18 mouse cellular contexts compared by ENCODE assay signal in the genomic region with DNA sequence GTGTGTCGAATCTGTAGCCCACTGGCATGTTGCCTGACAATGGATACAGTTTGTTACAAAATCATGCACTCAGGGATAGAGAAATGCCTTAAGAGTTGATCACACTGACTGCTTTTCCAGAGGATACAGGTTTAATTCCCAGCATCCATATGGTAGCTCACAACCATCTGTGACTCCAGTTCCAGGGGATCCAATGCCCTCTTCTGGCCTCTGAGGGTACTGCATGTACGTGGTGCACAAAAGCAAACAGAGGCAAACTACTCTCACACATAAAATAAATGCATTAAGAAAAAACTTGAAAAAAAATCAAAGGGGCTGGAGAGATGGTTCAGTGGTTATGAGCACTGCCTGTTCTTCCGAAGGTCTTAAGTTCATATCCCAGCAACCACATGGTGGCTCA. TPM values are rescaled to one million over a fixed set of nuclear protein-coding genes. Genes with fewer than 3 reads are reported as not detected.
DNase-seq lines count a peak whose midpoint lies in the region; TF ChIP-seq lines count a peak whose summit lies in the region.
"Had no signal": no experiment of that assay in that cellular context is flagged by ENCODE, and none has a peak within 500 bp of the region (broad histone marks: within the 10 kb centered on the region; RNA-seq: fewer than 3 reads in every experiment).

No protein-coding gene starts in this region.

- H3K79me2 ChIP-seq in MEL (ENCODE audit: control insufficient read depth, insufficient read depth, low read length, poor library complexity) = no peaks in the 10 kb centered on the region

- no peak overlapping the region for H3K27ac ChIP-seq in left cerebral cortex, adult 2 months
- no peak overlapping the region for H3K27ac ChIP-seq in MEL (ENCODE audit: control insufficient read depth, low read depth, low read length)
- H3K27ac ChIP-seq: forebrain, embryonic 13.5 days; neural tube, embryonic 13.5 days had no signal

- peak; percentile 18 for TF ChIP-seq CTCF in left cerebral cortex, adult 2 months (IDR thresholded peaks at IDR 0.05)
- peak in 2 of 3 experiments; percentile 8 to 37; a peak in 2 of 6 replicates for TF ChIP-seq CTCF in MEL (IDR thresholded peaks at IDR 0.05 in 2 of 3, conservative IDR thresholded peaks at IDR 0.05 in 1 of 3; ENCODE audit: control insufficient read depth in 1 of 3, insufficient read depth in 1 of 3, low read depth in 2 of 3, low read length in 3 of 3, poor library complexity in 1 of 3, severe bottlenecking in 1 of 3)

- no peak overlapping the region for H3K9ac ChIP-seq in MEL (ENCODE audit: control insufficient read depth, low read depth, low read length, poor library complexity, severe bottlenecking)
- H3K9ac ChIP-seq: forebrain, embryonic 13.5 days; heart, embryonic 12.5 days; neural tube, embryonic 13.5 days had no signal

- intact Hi-C loops in left cerebral cortex, adult 2 months (cut with DNase I) = loop anchor here (10.0 kb wide), 1 partner anchor 188 kb away; no protein-coding TSS in a partner anchor
- intact Hi-C loops in left cerebral cortex, postnatal 4 days (cut with DNase I) = no loop called here

- no peak for TF ChIP-seq EP300 in MEL (IDR thresholded peaks at IDR 0.05; ENCODE audit: low read depth in 1 of 2, low read length in 2 of 2)

- TF ChIP-seq RAD21 in MEL (IDR thresholded peaks at IDR 0.05; ENCODE audit: low read depth, low read length) = no peak; the same call in 1 of the 2 replicates

- no peak for TF ChIP-seq POLR2A in MEL (IDR thresholded peaks at IDR 0.05; ENCODE audit: control insufficient read depth in 1 of 2, insufficient read depth in 1 of 2, low read depth in 1 of 2, low read length in 2 of 2, poor library complexity in 1 of 2)

- no peaks in the 10 kb centered on the region for H3K9me3 ChIP-seq in MEL (replicated peaks; ENCODE audit: insufficient read depth, low read length)

- H3K4me3 ChIP-seq in left cerebral cortex, adult 2 months = no peak overlapping the region
- H3K4me3 ChIP-seq in MEL (ENCODE audit: control insufficient read depth in 1 of 2, insufficient read depth in 1 of 2, low read depth in 2 of 2, low read length in 2 of 2) = no peak overlapping the region
- H3K4me3 ChIP-seq: forebrain, embryonic 13.5 days; heart, embryonic 12.5 days; neural tube, embryonic 13.5 days had no signal

- H3K36me3 ChIP-seq in MEL (ENCODE audit: control insufficient read depth in 1 of 2, insufficient read depth in 2 of 2, low read length in 2 of 2) = no peaks in the 10 kb centered on the region
- H3K36me3 ChIP-seq: heart, embryonic 12.5 days; neural tube, embryonic 13.5 days had no signal

- DNase-seq in cerebellum, adult 9-11 months = peak; percentile 45
- no peak for DNase-seq in cerebellum, adult 8-10 months
- no peak for DNase-seq in left cerebral cortex, adult 2 months (ENCODE audit: extremely low spot score in 1 of 2, low spot score in 2 of 2)
- no peak for DNase-seq in left cerebral cortex, adult 8-10 months (ENCODE audit: low spot score in 2 of 2)
- DNase-seq in 3T3-L1 (ENCODE audit: low read depth, low spot score) = peak; percentile 13
- peak; percentile 3 for DNase-seq in MEL (ENCODE audit: low read depth, low spot score)
- DNase-seq in embryo, embryonic 10 days (ENCODE audit: low spot score) = no peak
- no peak for DNase-seq in left cerebral cortex, postnatal 4 days
- DNase-seq: adrenal gland, adult 8-10 months; gastrocnemius, postnatal 36 days; kidney, adult 11 months had no signal

- no peaks in the 10 kb centered on the region for H3K27me3 ChIP-seq in MEL (ENCODE audit: control insufficient read depth in 1 of 2, insufficient read depth in 2 of 2, low read length in 2 of 2)
- H3K27me3 ChIP-seq: Patski had no signal

- H3K4me1 ChIP-seq in MEL (ENCODE audit: control insufficient read depth in 1 of 2, insufficient read depth in 2 of 2, low read length in 2 of 2) = no peaks in the 10 kb centered on the region
- H3K4me1 ChIP-seq: heart, embryonic 12.5 days had no signal

TF ChIP-seq in MEL, 35 proteins besides CTCF, POLR2A, EP300 and RAD21:
- no peak for TF ChIP-seq MYC (IDR thresholded peaks at IDR 0.05; ENCODE audit: low read depth, low read length)
- no peak for TF ChIP-seq ZC3H11A (IDR thresholded peaks at IDR 0.05; ENCODE audit: low read depth, low read length)
- TF ChIP-seq E2F4 (IDR thresholded peaks at IDR 0.05; ENCODE audit: borderline replicate concordance, low read depth, low read length) = no peak
- no peak for TF ChIP-seq MAX (IDR thresholded peaks at IDR 0.05; ENCODE audit: low read length)
- TF ChIP-seq USF2 (IDR thresholded peaks at IDR 0.05; ENCODE audit: borderline replicate concordance in 1 of 2, insufficient read depth in 1 of 2, low read depth in 1 of 2, low read length in 2 of 2) = no peak
- TF ChIP-seq MAZ (IDR thresholded peaks at IDR 0.05; ENCODE audit: low read depth, low read length) = no peak
- TF ChIP-seq TCF12 (IDR thresholded peaks at IDR 0.05; ENCODE audit: low read depth, low read length) = no peak
- TF ChIP-seq RCOR1 (IDR thresholded peaks at IDR 0.05; ENCODE audit: low read depth, low read length) = no peak
- TF ChIP-seq MXI1 (IDR thresholded peaks at IDR 0.05; ENCODE audit: low read depth, low read length) = no peak
- TF ChIP-seq TAL1 (IDR thresholded peaks at IDR 0.05; ENCODE audit: low read length) = no peak
- no peak for TF ChIP-seq ELF1 (IDR thresholded peaks at IDR 0.05; ENCODE audit: low read depth, low read length)

RNA-seq across cellular contexts. Expression of gene Kcnc3, which starts 26.6 kb away (rescaled TPM):
- total RNA-seq in left cerebral cortex, adult 2 months (2021) = 100 to 1,000 TPM; 114 to 122 TPM
- total RNA-seq in left cerebral cortex, adult 8-10 months (2022) = 10 to 100 TPM; 85.4 to 98.3 (median 97.3) TPM
- not detected in 2 replicates for total RNA-seq in MEL (2012; rRNA removed)
- polyA plus RNA-seq in MEL (2012; ENCODE audit: insufficient read depth in 1 of 2, insufficient read length in 2 of 2, low read depth in 1 of 2, low replicate concordance in 2 of 2, missing spikeins in 1 of 2) = not detected
- 10 to 100 TPM; 31.0 to 33.0 TPM for total RNA-seq in left cerebral cortex, postnatal 4 days (2021)
- total RNA-seq: hematopoietic stem cell, adult 5-6 weeks had no signal

RNA-seq across cellular contexts. Expression of gene Napsa, which starts 44.9 kb away (rescaled TPM):
- under 1 TPM in 1 of 2 experiments, not detected in 1; 0.29 TPM for total RNA-seq in left cerebral cortex, adult 2 months (2021)
- total RNA-seq in left cerebral cortex, adult 8-10 months (2022) = not detected
- total RNA-seq in MEL (2012; rRNA removed) = 0.23 TPM in 1 of 2 replicates, not detected in the other
- polyA plus RNA-seq in MEL (2012; ENCODE audit: insufficient read depth in 1 of 2, insufficient read length in 2 of 2, low read depth in 1 of 2, low replicate concordance in 2 of 2, missing spikeins in 1 of 2) = under 1 TPM in 1 of 2 experiments, not detected in 1; 0.33 TPM
- total RNA-seq in left cerebral cortex, postnatal 4 days (2021) = under 1 TPM in 1 of 2 experiments, not detected in 1; 0.30 TPM
- polyA plus RNA-seq: C2C12; heart, embryonic 12.5 days had no signal

RNA-seq across cellular contexts. Expression of gene Myh14, which starts 53.6 kb away (rescaled TPM):
- total RNA-seq in left cerebral cortex, adult 2 months (2021) = 10 to 100 TPM; 21.1 to 21.4 TPM
- 10 to 100 TPM; 26.2 to 34.1 (median 29.1) TPM for total RNA-seq in left cerebral cortex, adult 8-10 months (2022)
- under 0.01 and 0.07 TPM in 2 replicates for total RNA-seq in MEL (2012; rRNA removed)
- under 1 TPM in 1 of 2 experiments, not detected in 1; 0.08 TPM for polyA plus RNA-seq in MEL (2012; ENCODE audit: insufficient read depth in 1 of 2, insufficient read length in 2 of 2, low read depth in 1 of 2, low replicate concordance in 2 of 2, missing spikeins in 1 of 2)
- 1 to 10 TPM; 3.0 to 5.7 TPM for total RNA-seq in left cerebral cortex, postnatal 4 days (2021)
- total RNA-seq: megakaryocyte progenitor cell, adult 5-6 weeks had no signal

Comparison
In these comparisons a context has a peak if more than half of its experiments do, and no peak if none do; other contexts are left out.
1. DNase-seq: peak in cerebellum, adult 9-11 months (single experiment), 3T3-L1 (single experiment) and MEL (single experiment); none in cerebellum, adult 8-10 months (single experiment), left cerebral cortex, adult 2 months (0 of 2), left cerebral cortex, adult 8-10 months (0 of 2), embryo, embryonic 10 days (single experiment) and left cerebral cortex, postnatal 4 days (single experiment).
2. RNA of gene Kcnc3, which starts 26.6 kb away (total RNA-seq): 114 to 122 TPM in left cerebral cortex, adult 2 months, 85.4 to 98.3 TPM in left cerebral cortex, adult 8-10 months and 31.0 to 33.0 TPM in left cerebral cortex, postnatal 4 days; not detected in MEL; every median in the first group is over 10 times any median in the second.